Mouse (Mus musculus): ENCODE measurements around the gene Pde10a.

DNA sequence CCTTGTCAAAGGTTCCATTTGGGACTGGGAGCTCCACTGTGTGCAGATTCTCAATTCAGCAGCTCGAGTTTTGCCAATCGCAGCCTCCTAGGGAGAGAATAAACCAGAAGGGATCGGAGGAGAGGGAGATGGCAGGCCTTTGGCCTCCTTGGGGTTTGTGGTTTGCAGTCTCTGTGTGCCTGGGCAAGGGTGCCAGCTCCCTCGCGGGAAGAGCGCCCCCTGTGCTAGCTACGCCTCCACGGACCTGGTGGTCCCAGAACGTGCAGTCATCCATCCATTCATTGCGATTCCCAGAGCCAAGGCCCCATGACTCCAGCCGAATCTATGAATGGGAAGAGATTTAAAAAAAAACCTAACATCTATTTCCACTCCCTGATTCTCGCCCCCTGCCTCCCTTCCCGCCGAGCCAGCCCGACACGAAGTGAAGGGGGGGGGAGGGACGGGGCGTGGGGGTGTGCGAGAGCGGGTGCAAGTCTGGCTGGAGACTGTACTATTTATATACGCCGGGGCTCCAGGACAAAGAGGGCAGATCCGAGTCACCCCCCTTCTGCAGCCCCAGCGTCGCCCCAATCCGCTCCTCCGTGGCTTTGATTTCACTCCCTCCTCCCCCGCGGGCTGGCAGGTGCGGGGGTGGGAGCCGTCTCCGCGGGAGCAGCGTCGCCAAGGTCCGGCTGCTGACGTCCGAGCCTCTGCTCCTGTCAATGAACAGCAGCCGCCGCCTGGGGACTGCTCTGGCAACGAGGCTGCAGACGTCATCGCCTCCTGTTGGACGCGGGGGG is 596 bp upstream of the Pde10a start:
- TF ChIP-seq CTCF (IDR thresholded peaks at IDR 0.05; ENCODE audit: low read depth, low read length) = no peak
- no peak for TF ChIP-seq POLR2A (IDR thresholded peaks at IDR 0.05; ENCODE audit: borderline replicate concordance, low read depth, low read length)
